Mouse (Mus musculus) bone marrow macrophage, adult 2 months (primary cell): ENCODE results near the gene Scaf8.

Experiments used
- CTCF ChIP-seq: IDR thresholded peaks from 2 replicates; pipeline ENCODE4 v1.5.1; 2012; ENCODE audit warnings: low read depth, mild to moderate bottlenecking, low read length, moderate library complexity
- POLR2A ChIP-seq: IDR thresholded peaks from 2 replicates; pipeline ENCODE4 v1.6.1; 2012; ENCODE audit warnings: mild to moderate bottlenecking, low read depth, low read length, borderline replicate concordance

DNA sequence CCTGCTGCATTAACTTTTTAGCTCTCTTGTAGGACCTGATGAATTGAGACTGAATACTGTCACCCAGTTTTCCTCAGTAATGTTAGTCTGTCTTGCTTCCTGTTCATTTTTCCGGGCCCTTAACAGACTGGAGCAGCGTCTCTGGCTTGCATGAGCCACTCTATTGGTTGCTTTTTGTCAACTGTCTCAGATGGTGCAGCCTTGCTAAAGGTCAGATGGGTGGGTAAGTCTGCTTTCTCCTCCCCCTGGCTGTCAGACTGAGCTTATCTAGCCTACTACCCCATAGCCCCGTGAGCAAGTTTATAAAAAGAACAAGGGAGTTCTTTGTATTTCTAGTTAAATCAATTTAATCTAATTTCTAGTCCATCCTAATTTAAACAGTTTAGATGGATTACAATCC, 23.6 kb downstream of the Scaf8 start:
- TF ChIP-seq CTCF = no peak
- TF ChIP-seq POLR2A = no peak
